Mouse (Mus musculus): Measurements from ENCODE around the gene Mapk11. TPM values are rescaled to one million over a fixed set of nuclear protein-coding genes. Genes with fewer than 3 reads are reported as not detected.
A peak's percentile ranks its signal among the peaks of the same experiment; 100 is the strongest.

Gene Mapk11
- total RNA-seq, 1 experiment = 6.6 TPM

- Histone ChIP-seq H3K9me3 (ENCODE audit: control insufficient read depth, insufficient read depth, low read depth, low read length) (no peaks in the 10 kb centered on the region), H3K9ac (ENCODE audit: insufficient read depth, low read depth, low read length, poor library complexity, severe bottlenecking) (no peak overlapping the region), H3K36me3 (ENCODE audit: control insufficient read depth, insufficient read depth, low read length, poor library complexity, severe bottlenecking) (peaks cover 7% of the 10 kb centered on the region; the same call in 1 of the 2 replicates), H3K4me3 (ENCODE audit: insufficient read depth in 1 of 2, low read depth in 1 of 2, low read length in 2 of 2, poor library complexity in 1 of 2, severe bottlenecking in 1 of 2) (peak overlapping the region; percentile 95), H3K4me1 (ENCODE audit: control insufficient read depth in 2 of 2, insufficient read depth in 2 of 2, low read length in 2 of 2, poor library complexity in 1 of 2) (no peaks in the 10 kb centered on the region; a peak in 1 of 4 replicates), H3K27ac (ENCODE audit: insufficient read depth, low read depth, low read length, poor library complexity, severe bottlenecking) (no peak overlapping the region; the same call in 1 of the 2 replicates)
- no peak for DNase-seq (ENCODE audit: low read depth, low spot score)
- TF ChIP-seq MAFK (IDR thresholded peaks at IDR 0.05; ENCODE audit: insufficient read depth, low read depth, low read length) (no peak), CHD2 (IDR thresholded peaks at IDR 0.05; ENCODE audit: low read depth, low read length) (no peak), ZC3H11A (IDR thresholded peaks at IDR 0.05; ENCODE audit: borderline replicate concordance, low read depth, low read length) (no peak), ZNF384 (IDR thresholded peaks at IDR 0.05; ENCODE audit: low read depth, low read length) (no peak), HCFC1 (IDR thresholded peaks at IDR 0.05; ENCODE audit: borderline replicate concordance, insufficient read depth, low read length) (no peak)
- in situ Hi-C loops (cut with MboI; ENCODE audit: low sequenced_read_pairs in 2 of 2, unreplicated experiment in 2 of 2) = no loop called here
Observed at GRCm38 (mm10) chr15:89195261-89195681, 45.8 kb upstream of the Mapk11 start.

- peaks cover 6% of the 10 kb centered on the region; the same call in 1 of the 2 replicates for H3K36me3 ChIP-seq (ENCODE audit: control insufficient read depth, insufficient read depth, low read length, poor library complexity, severe bottlenecking)
Observed at GRCm38 (mm10) chr15:89184937-89185227, 35.5 kb upstream of the Mapk11 start.

DNA sequence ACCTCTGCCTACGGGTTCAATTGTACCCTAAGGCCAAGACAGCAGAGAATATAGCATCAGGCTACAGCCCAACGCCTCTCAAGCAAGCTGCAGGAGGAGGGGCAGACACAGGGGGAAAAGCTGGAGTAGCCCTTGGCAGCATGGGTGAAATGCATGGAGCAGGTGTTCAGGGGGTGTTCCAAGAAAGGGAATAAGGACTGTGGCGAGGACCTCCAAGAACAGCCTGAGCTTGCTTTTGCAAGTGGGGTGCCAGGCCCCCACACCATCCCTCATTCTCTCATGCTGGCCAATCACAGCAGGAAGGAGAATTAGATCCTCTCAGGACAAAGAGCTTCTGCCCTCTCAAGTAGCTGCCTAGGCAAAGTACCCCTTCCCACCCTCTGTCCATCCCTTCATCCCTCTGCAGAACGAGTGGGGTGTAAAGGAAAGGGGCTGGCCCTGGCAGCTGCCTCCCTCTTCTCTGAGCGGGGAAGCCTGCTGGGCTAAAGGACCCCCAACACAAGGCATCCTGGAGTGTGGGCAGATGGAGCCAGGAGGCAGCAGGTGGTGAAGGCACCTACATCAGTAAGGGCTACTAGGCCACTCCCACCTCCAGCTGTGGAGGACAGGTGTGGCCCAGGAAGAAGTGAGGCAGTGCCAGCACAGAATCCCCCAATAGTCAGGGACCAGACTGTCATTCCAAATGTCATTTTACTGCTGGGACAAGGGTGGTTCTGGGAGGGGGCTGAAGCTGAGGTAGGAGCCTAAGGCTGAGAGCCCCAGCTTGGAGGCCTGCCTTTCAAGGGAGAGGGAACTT, 34.9 kb upstream of the Mapk11 start:
- no peak overlapping the region for H3K4me3 ChIP-seq (ENCODE audit: insufficient read depth in 1 of 2, low read depth in 1 of 2, low read length in 2 of 2, poor library complexity in 1 of 2, severe bottlenecking in 1 of 2)
- no peak for TF ChIP-seq ZNF384 (IDR thresholded peaks at IDR 0.05; ENCODE audit: low read depth, low read length)
- no peak for TF ChIP-seq ZC3H11A (IDR thresholded peaks at IDR 0.05; ENCODE audit: borderline replicate concordance, low read depth, low read length)
- TF ChIP-seq HCFC1 (IDR thresholded peaks at IDR 0.05; ENCODE audit: borderline replicate concordance, insufficient read depth, low read length) = no peak
- TF ChIP-seq CHD2 (IDR thresholded peaks at IDR 0.05; ENCODE audit: low read depth, low read length) = no peak
- no peak for TF ChIP-seq MAFK (IDR thresholded peaks at IDR 0.05; ENCODE audit: insufficient read depth, low read depth, low read length)
- no peak overlapping the region for H3K27ac ChIP-seq (ENCODE audit: insufficient read depth, low read depth, low read length, poor library complexity, severe bottlenecking)
- in situ Hi-C loops (cut with MboI; ENCODE audit: low sequenced_read_pairs in 2 of 2, unreplicated experiment in 2 of 2) = no loop called here
- no peak overlapping the region for H3K9ac ChIP-seq (ENCODE audit: insufficient read depth, low read depth, low read length, poor library complexity, severe bottlenecking)
- DNase-seq (ENCODE audit: low read depth, low spot score) = no peak
- H3K36me3 ChIP-seq (ENCODE audit: control insufficient read depth, insufficient read depth, low read length, poor library complexity, severe bottlenecking) = peaks cover 6% of the 10 kb centered on the region; the same call in 1 of the 2 replicates
- no peaks in the 10 kb centered on the region for H3K9me3 ChIP-seq (ENCODE audit: control insufficient read depth, insufficient read depth, low read depth, low read length)
- H3K4me1 ChIP-seq (ENCODE audit: control insufficient read depth in 2 of 2, insufficient read depth in 2 of 2, low read length in 2 of 2, poor library complexity in 1 of 2) = peaks cover 5 to 31% of the 10 kb centered on the region in 2 experiments

More at GRCm38 (mm10) chr15:89184937-89185227, 35.5 kb upstream of the Mapk11 start:
- Histone ChIP-seq H3K9me3 (ENCODE audit: control insufficient read depth, insufficient read depth, low read depth, low read length) (no peaks in the 10 kb centered on the region), H3K27ac (ENCODE audit: insufficient read depth, low read depth, low read length, poor library complexity, severe bottlenecking) (no peak overlapping the region), H3K4me3 (ENCODE audit: insufficient read depth in 1 of 2, low read depth in 1 of 2, low read length in 2 of 2, poor library complexity in 1 of 2, severe bottlenecking in 1 of 2) (no peak overlapping the region), H3K4me1 (ENCODE audit: control insufficient read depth in 2 of 2, insufficient read depth in 2 of 2, low read length in 2 of 2, poor library complexity in 1 of 2) (peaks cover 2 to 28% of the 10 kb centered on the region in 2 experiments; a peak in 3 of 4 replicates), H3K9ac (ENCODE audit: insufficient read depth, low read depth, low read length, poor library complexity, severe bottlenecking) (no peak overlapping the region)
- no peak for TF ChIP-seq CHD2 (IDR thresholded peaks at IDR 0.05; ENCODE audit: low read depth, low read length)
- TF ChIP-seq MAFK (IDR thresholded peaks at IDR 0.05; ENCODE audit: insufficient read depth, low read depth, low read length) = no peak
- TF ChIP-seq HCFC1 (IDR thresholded peaks at IDR 0.05; ENCODE audit: borderline replicate concordance, insufficient read depth, low read length) = no peak
- no peak for TF ChIP-seq ZC3H11A (IDR thresholded peaks at IDR 0.05; ENCODE audit: borderline replicate concordance, low read depth, low read length)
- no peak for TF ChIP-seq ZNF384 (IDR thresholded peaks at IDR 0.05; ENCODE audit: low read depth, low read length)
- no peak for DNase-seq (ENCODE audit: low read depth, low spot score)
- in situ Hi-C loops (cut with MboI; ENCODE audit: low sequenced_read_pairs in 2 of 2, unreplicated experiment in 2 of 2) = no loop called here

GRCm38 (mm10) chr15:89182842-89183241, 33.4 kb upstream of the Mapk11 start:
- Histone ChIP-seq H3K9me3 (ENCODE audit: control insufficient read depth, insufficient read depth, low read depth, low read length) (no peaks in the 10 kb centered on the region), H3K4me1 (ENCODE audit: control insufficient read depth in 2 of 2, insufficient read depth in 2 of 2, low read length in 2 of 2, poor library complexity in 1 of 2) (peaks cover 8 to 44% of the 10 kb centered on the region in 2 experiments), H3K36me3 (ENCODE audit: control insufficient read depth, insufficient read depth, low read length, poor library complexity, severe bottlenecking) (peaks cover 6% of the 10 kb centered on the region; the same call in 1 of the 2 replicates), H3K9ac (ENCODE audit: insufficient read depth, low read depth, low read length, poor library complexity, severe bottlenecking) (no peak overlapping the region), H3K4me3 (ENCODE audit: insufficient read depth in 1 of 2, low read depth in 1 of 2, low read length in 2 of 2, poor library complexity in 1 of 2, severe bottlenecking in 1 of 2) (no peak overlapping the region), H3K27ac (ENCODE audit: insufficient read depth, low read depth, low read length, poor library complexity, severe bottlenecking) (no peak overlapping the region)
- TF ChIP-seq ZC3H11A (IDR thresholded peaks at IDR 0.05; ENCODE audit: borderline replicate concordance, low read depth, low read length) (no peak), ZNF384 (IDR thresholded peaks at IDR 0.05; ENCODE audit: low read depth, low read length) (no peak), MAFK (IDR thresholded peaks at IDR 0.05; ENCODE audit: insufficient read depth, low read depth, low read length) (no peak), CHD2 (IDR thresholded peaks at IDR 0.05; ENCODE audit: low read depth, low read length) (no peak), HCFC1 (IDR thresholded peaks at IDR 0.05; ENCODE audit: borderline replicate concordance, insufficient read depth, low read length) (no peak)
- in situ Hi-C loops (cut with MboI; ENCODE audit: low sequenced_read_pairs in 2 of 2, unreplicated experiment in 2 of 2) = no loop called here
- DNase-seq (ENCODE audit: low read depth, low spot score) = no peak
